Mouse (Mus musculus): ENCODE measurements around the gene Gucy1b2.

- TF ChIP-seq TAL1 (conservative IDR thresholded peaks at IDR 0.05; ENCODE audit: low read depth, low read length) (no peak), CTCF (IDR thresholded peaks at IDR 0.05; ENCODE audit: low read depth, low read length) (no peak)
Observed at GRCm38 (mm10) chr14:62361263-62361980, 94.7 kb downstream of the Gucy1b2 start.
